Mouse (Mus musculus): Measurements from ENCODE around the gene Shf. TPM values are rescaled to one million over a fixed set of nuclear protein-coding genes. Genes with fewer than 3 reads are reported as not detected.

Gene Shf
- total and polyA plus RNA-seq, 2 experiments: 6.6 to 14.0 TPM

GRCm38 (mm10) chr2:122299911-122300655, 68.9 kb downstream of the Shf start:
- Histone ChIP-seq H3K4me3 (ENCODE audit: insufficient read depth, low read depth, low read length) (no peak overlapping the region), H3K27ac (replicated peaks; ENCODE audit: insufficient read depth, low read depth, low read length) (no peak overlapping the region), H3K4me1 (ENCODE audit: control insufficient read depth, insufficient read depth, low read length) (peaks cover 15% of the 10 kb centered on the region), H3K79me2 (ENCODE audit: control insufficient read depth, insufficient read depth, low read length) (no peaks in the 10 kb centered on the region), H3K27me3 (ENCODE audit: control insufficient read depth, insufficient read depth, low read length) (peaks cover 39% of the 10 kb centered on the region), H3K9ac (ENCODE audit: low read depth, low read length) (no peak overlapping the region), H3K36me3 (ENCODE audit: control insufficient read depth, insufficient read depth, low read length) (no peaks in the 10 kb centered on the region)
- TF ChIP-seq CTCF (IDR thresholded peaks at IDR 0.05; ENCODE audit: low read depth, low read length): no peak
- no peak for TF ChIP-seq POLR2A (IDR thresholded peaks at IDR 0.05; ENCODE audit: extremely low read depth, insufficient read depth, low read length)
- WGBS: 30% methylated on average over 14 of the region's 14 CpGs
- DNase-seq (ENCODE audit: extremely low read depth, low read depth, low spot score): no peak

Other genes with a start within 250 kb of the Shf start
- 1,301 and 1,615 TPM in 2 replicates for gene B2m, start 221.5 kb downstream of the Shf start, total RNA-seq (2014; rRNA removed)
- 2,279 and 2,555 TPM in 2 replicates for gene B2m, start 221.5 kb downstream of the Shf start, polyA plus RNA-seq (2012; rRNA removed)
- 0.09 and 0.13 TPM in 2 replicates for gene Trim69, start 208.5 kb downstream of the Shf start, total RNA-seq (2014; rRNA removed)
- gene Trim69, start 208.5 kb downstream of the Shf start, polyA plus RNA-seq (2012; rRNA removed): 0.07 TPM in 1 of 2 replicates, not detected in the other
- gene Patl2, start 183.0 kb downstream of the Shf start, total RNA-seq (2014; rRNA removed): 0.09 TPM in 1 of 2 replicates, not detected in the other
- gene Patl2, start 183.0 kb downstream of the Shf start, polyA plus RNA-seq (2012; rRNA removed): not detected in 2 replicates
- gene Terb2, start 182.9 kb downstream of the Shf start, total RNA-seq (2014; rRNA removed): not detected in 2 replicates
- gene Terb2, start 182.9 kb downstream of the Shf start, polyA plus RNA-seq (2012; rRNA removed): not detected in 2 replicates
- 1,007 and 1,092 TPM in 2 replicates for gene Sord, start 134.4 kb downstream of the Shf start, total RNA-seq (2014; rRNA removed)
- gene Sord, start 134.4 kb downstream of the Shf start, polyA plus RNA-seq (2012; rRNA removed): 365 and 586 TPM in 2 replicates
- 0.07 TPM in 1 of 2 replicates, not detected in the other for gene Duox2, start 70.7 kb downstream of the Shf start, total RNA-seq (2014; rRNA removed)
- 0.02 and 0.04 TPM in 2 replicates for gene Duox2, start 70.7 kb downstream of the Shf start, polyA plus RNA-seq (2012; rRNA removed)
- gene Duoxa2, start 70.3 kb downstream of the Shf start, total RNA-seq (2014; rRNA removed): 0.09 TPM in 1 of 2 replicates, not detected in the other
- gene Duoxa2, start 70.3 kb downstream of the Shf start, polyA plus RNA-seq (2012; rRNA removed): not detected in 2 replicates
- not detected in 2 replicates for gene Duoxa1, start 55.4 kb downstream of the Shf start, total RNA-seq (2014; rRNA removed)
- gene Duoxa1, start 55.4 kb downstream of the Shf start, polyA plus RNA-seq (2012; rRNA removed): not detected in 2 replicates
- not detected in 2 replicates for gene Duox1, start 53.5 kb downstream of the Shf start, total RNA-seq (2014; rRNA removed)
- gene Duox1, start 53.5 kb downstream of the Shf start, polyA plus RNA-seq (2012; rRNA removed): not detected in 2 replicates
- gene Slc28a2, start 57.3 kb upstream of the Shf start, total RNA-seq (2014; rRNA removed): 1.2 and 1.7 TPM in 2 replicates
- gene Slc28a2, start 57.3 kb upstream of the Shf start, polyA plus RNA-seq (2012; rRNA removed): 0.22 and 0.38 TPM in 2 replicates
- gene Gm14085, start 115.8 kb upstream of the Shf start, total RNA-seq (2014; rRNA removed): not detected in 2 replicates
- gene Gm14085, start 115.8 kb upstream of the Shf start, polyA plus RNA-seq (2012; rRNA removed): not detected in 2 replicates
- 11.9 and 13.6 TPM in 2 replicates for gene Gatm, start 242.1 kb upstream of the Shf start, total RNA-seq (2014; rRNA removed)
- 3.2 and 9.9 TPM in 2 replicates for gene Gatm, start 242.1 kb upstream of the Shf start, polyA plus RNA-seq (2012; rRNA removed)